Mouse (Mus musculus) kidney, postnatal 0 days (tissue): ENCODE data around the gene Mgat1. TPM values are rescaled to one million over a fixed set of nuclear protein-coding genes. Genes with fewer than 3 reads are reported as not detected.
A peak's percentile ranks its signal among the peaks of the same experiment; 100 is the strongest.

ENCODE experiments used
- ATAC-seq: fragments of 200-750 bp; cut with Nextera tagmentation; replicated peaks from 2 replicates; pipeline ENCODE4 v1.8.0; 2017; ENCODE audit warnings: low read depth, moderate number of reproducible peaks, moderate TSS enrichment, moderate library complexity; ENCODE audit not compliant: low FRiP score
- DNase-seq: peaks from one replicate; pipeline ENCODE4 v3.0.0-alpha.2; 2016; ENCODE audit warnings: low spot score
- H3K27ac ChIP-seq: fragments of 300-500 bp; sonication (generic); 2 replicates; pipeline ENCODE4 v1.5.1; 2014; ENCODE audit warnings: mild to moderate bottlenecking
- H3K27me3 ChIP-seq: fragments of 300-500 bp; sonication (generic); 2 replicates; pipeline ENCODE4 v1.6.1; 2014; ENCODE audit warnings: low read length, mixed read lengths; ENCODE audit not compliant: insufficient read depth
- H3K36me3 ChIP-seq: fragments of 300-500 bp; sonication (generic); 2 replicates; pipeline ENCODE4 v1.6.1; 2014; ENCODE audit warnings: low read length, mixed read lengths; ENCODE audit not compliant: insufficient read depth
- H3K4me1 ChIP-seq: fragments of 300-500 bp; sonication (generic); replicated peaks from 2 replicates; pipeline ENCODE4 v1.6.1; 2014; ENCODE audit warnings: antibody characterized with exemption, low read length, mixed read lengths; ENCODE audit not compliant: insufficient read depth
- H3K4me2 ChIP-seq: fragments of 300-500 bp; sonication (generic); 2 replicates; pipeline ENCODE4 v1.6.1; 2014; ENCODE audit warnings: mild to moderate bottlenecking, low read length, moderate library complexity, mixed read lengths
- H3K4me3 ChIP-seq: fragments of 300-500 bp; sonication (generic); replicated peaks from 2 replicates; pipeline ENCODE4 v1.5.1; 2014; ENCODE audit warnings: low read depth, low read length
- H3K9ac ChIP-seq: fragments of 300-500 bp; sonication (generic); 2 replicates; pipeline ENCODE4 v1.6.1; 2014; ENCODE audit warnings: low read depth, low read length
- H3K9me3 ChIP-seq: fragments of 300-500 bp; sonication (generic); replicated peaks from 2 replicates; pipeline ENCODE4 v1.6.1; 2016; ENCODE audit warnings: low read length, inconsistent platforms, mixed read lengths
- CTCF ChIP-seq: IDR thresholded peaks from 2 replicates; pipeline ENCODE4 v1.5.1; 2016; ENCODE audit warnings: antibody characterized with exemption, low read depth, mild to moderate bottlenecking, moderate library complexity
- WGBS: fragments of 180-500 bp; shearing (Covaris S2); extraction: QIAGEN DNeasy Blood & Tissue Kit; methylation state at CpG from one replicate; pipeline ENCODE4 v1.1.7; 2014; 5-methylcytosine and 5-hydroxymethylcytosine counted together
- polyA plus RNA-seq: library from polyadenylated mRNA; unstranded; fragments of >200 nt; fragmentation: Nextera tagmentation; extraction: Ambion mirVana; gene quantifications from 2 replicates; pipeline ENCODE4 v1.2.1, GENCODE M21; 2015

Mgat1 gene
- polyA plus RNA-seq, 1 experiment from 2014 or later, result 75.2 TPM

GRCm38 (mm10) chr11:49249811-49250421 is 5.9 kb downstream of the Mgat1 start:
- H3K9ac ChIP-seq, result peak overlapping the region; percentile 87
- H3K4me3 ChIP-seq, result peak overlapping the region; percentile 82
- 11% methylated on average over 10 of the region's 10 CpGs for WGBS
- peak overlapping the region; percentile 78 for H3K4me2 ChIP-seq
- H3K27me3 ChIP-seq, result no peaks in the 10 kb centered on the region
- no peak for TF ChIP-seq CTCF
- no peaks in the 10 kb centered on the region for H3K9me3 ChIP-seq
- H3K4me1 ChIP-seq, result peaks cover 46% of the 10 kb centered on the region
- ATAC-seq (no peak), DNase-seq (peak; percentile 19)
- H3K36me3 ChIP-seq, result peaks cover 6% of the 10 kb centered on the region; the same call in 1 of the 2 replicates
- peak overlapping the region; percentile 95 for H3K27ac ChIP-seq

- peak overlapping the region; percentile 87 for H3K9ac ChIP-seq
- H3K27me3 ChIP-seq, result no peaks in the 10 kb centered on the region
- WGBS, result 2% methylated on average over 40 of the region's 45 CpGs
Measured at GRCm38 (mm10) chr11:49250422-49251379, 6.7 kb downstream of the Mgat1 start.

GRCm38 (mm10) chr11:49251380-49251761 is 7.4 kb downstream of the Mgat1 start:
- TF ChIP-seq CTCF, result no peak
- Histone ChIP-seq H3K36me3 (peaks cover 10% of the 10 kb centered on the region; the same call in 1 of the 2 replicates), H3K27me3 (no peaks in the 10 kb centered on the region), H3K9me3 (no peaks in the 10 kb centered on the region), H3K9ac (peak overlapping the region; percentile 87), H3K4me3 (peak overlapping the region; percentile 82), H3K4me1 (peaks cover 33% of the 10 kb centered on the region), H3K27ac (0 out of 2 replicates have a peak overlapping the region, but pooled peaks have one; percentile 95), H3K4me2 (peak overlapping the region; percentile 78)
- DNase-seq (no peak), ATAC-seq (no peak)
- WGBS, result 51% methylated on average over 7 of the region's 7 CpGs

More at GRCm38 (mm10) chr11:49250422-49251379, 6.7 kb downstream of the Mgat1 start:
- peak; percentile 55 for TF ChIP-seq CTCF
- Histone ChIP-seq H3K27ac (peak overlapping the region; percentile 95), H3K4me2 (peak overlapping the region; percentile 78), H3K9me3 (no peaks in the 10 kb centered on the region), H3K4me3 (peak overlapping the region; percentile 82), H3K36me3 (peaks cover 8% of the 10 kb centered on the region; the same call in 1 of the 2 replicates), H3K4me1 (peaks cover 40% of the 10 kb centered on the region)
- DNase-seq (peak; percentile 96), ATAC-seq (peak; percentile 95)

GRCm38 (mm10) chr11:49252048-49252447 is 8.1 kb downstream of the Mgat1 start:
- no peaks in the 10 kb centered on the region for H3K9me3 ChIP-seq
- H3K4me2 ChIP-seq, result peak overlapping the region; percentile 78
- WGBS, result 83% methylated on average over 5 of the region's 5 CpGs
- H3K9ac ChIP-seq, result no peak overlapping the region
- H3K27ac ChIP-seq, result no peak overlapping the region
- H3K27me3 ChIP-seq, result no peaks in the 10 kb centered on the region
- TF ChIP-seq CTCF, result no peak
- DNase-seq (no peak), ATAC-seq (no peak)
- H3K4me1 ChIP-seq, result peaks cover 33% of the 10 kb centered on the region
- peaks cover 10% of the 10 kb centered on the region; the same call in 1 of the 2 replicates for H3K36me3 ChIP-seq
- no peak overlapping the region for H3K4me3 ChIP-seq

GRCm38 (mm10) chr11:49253035-49253434 is 9.0 kb downstream of the Mgat1 start:
- WGBS, result 80% methylated on average over 6 of the region's 6 CpGs

GRCm38 (mm10) chr11:49259296-49259695 is 15.3 kb downstream of the Mgat1 start:
- DNase-seq (no peak), ATAC-seq (no peak)
- H3K36me3 ChIP-seq, result peaks cover 23% of the 10 kb centered on the region
- H3K9ac ChIP-seq, result no peak overlapping the region
- no peaks in the 10 kb centered on the region for H3K27me3 ChIP-seq
- H3K4me1 ChIP-seq, result no peaks in the 10 kb centered on the region
- TF ChIP-seq CTCF, result no peak
- no peak overlapping the region for H3K27ac ChIP-seq
- 52% methylated on average over 2 of the region's 2 CpGs for WGBS
- no peaks in the 10 kb centered on the region for H3K9me3 ChIP-seq
- H3K4me2 ChIP-seq, result no peak overlapping the region
- no peak overlapping the region for H3K4me3 ChIP-seq

More at GRCm38 (mm10) chr11:49253035-49253434, 9.0 kb downstream of the Mgat1 start:
- Histone ChIP-seq H3K4me2 (peak overlapping the region; percentile 78; the same call in 1 of the 2 replicates), H3K27ac (no peak overlapping the region), H3K4me3 (no peak overlapping the region), H3K4me1 (peaks cover 26% of the 10 kb centered on the region), H3K36me3 (peaks cover 10% of the 10 kb centered on the region; the same call in 1 of the 2 replicates), H3K9ac (no peak overlapping the region), H3K27me3 (no peaks in the 10 kb centered on the region), H3K9me3 (no peaks in the 10 kb centered on the region)
- DNase-seq (no peak), ATAC-seq (no peak)
- no peak for TF ChIP-seq CTCF
